Mouse (Mus musculus): ENCODE results near the gene Tenm3. TPM values are rescaled to one million over a fixed set of nuclear protein-coding genes. Genes with fewer than 3 reads are reported as not detected.

Gene Tenm3
- total and polyA plus RNA-seq, 3 experiments, result 0.01 to 0.11 TPM; not detected in 1

- DNase-seq (ENCODE audit: low spot score), result no peak
- Histone ChIP-seq H3K27me3 (ENCODE audit: insufficient read depth, low read length) (no peaks in the 10 kb centered on the region), H3K4me3 (ENCODE audit: low read depth, low read length) (no peak overlapping the region), H3K9me3 (replicated peaks) (peaks cover 39% of the 10 kb centered on the region), H3K36me3 (replicated peaks) (no peaks in the 10 kb centered on the region), H3K4me1 (ENCODE audit: insufficient read depth, low read depth, low read length) (no peaks in the 10 kb centered on the region)
- no peak for TF ChIP-seq TAL1 (conservative IDR thresholded peaks at IDR 0.05; ENCODE audit: low read depth, low read length)
- no peak for TF ChIP-seq POLR2AphosphoS5 (IDR thresholded peaks at IDR 0.05; ENCODE audit: insufficient replicate concordance, low read depth, low read length)
- TF ChIP-seq GATA1 (IDR thresholded peaks at IDR 0.05; ENCODE audit: borderline replicate concordance, low read length), result no peak
- TF ChIP-seq GATA2 (IDR thresholded peaks at IDR 0.05; ENCODE audit: borderline replicate concordance, low read depth, low read length), result no peak
- no peak for TF ChIP-seq CTCF (IDR thresholded peaks at IDR 0.05; ENCODE audit: low read depth, low read length)
- no peak for ATAC-seq (ENCODE audit: extremely low read depth, insufficient number of reproducible peaks, low FRiP score, poor library complexity, severe bottlenecking)
Observed at GRCm38 (mm10) chr8:48508641-48509599, 334.8 kb downstream of the Tenm3 start.

DNA sequence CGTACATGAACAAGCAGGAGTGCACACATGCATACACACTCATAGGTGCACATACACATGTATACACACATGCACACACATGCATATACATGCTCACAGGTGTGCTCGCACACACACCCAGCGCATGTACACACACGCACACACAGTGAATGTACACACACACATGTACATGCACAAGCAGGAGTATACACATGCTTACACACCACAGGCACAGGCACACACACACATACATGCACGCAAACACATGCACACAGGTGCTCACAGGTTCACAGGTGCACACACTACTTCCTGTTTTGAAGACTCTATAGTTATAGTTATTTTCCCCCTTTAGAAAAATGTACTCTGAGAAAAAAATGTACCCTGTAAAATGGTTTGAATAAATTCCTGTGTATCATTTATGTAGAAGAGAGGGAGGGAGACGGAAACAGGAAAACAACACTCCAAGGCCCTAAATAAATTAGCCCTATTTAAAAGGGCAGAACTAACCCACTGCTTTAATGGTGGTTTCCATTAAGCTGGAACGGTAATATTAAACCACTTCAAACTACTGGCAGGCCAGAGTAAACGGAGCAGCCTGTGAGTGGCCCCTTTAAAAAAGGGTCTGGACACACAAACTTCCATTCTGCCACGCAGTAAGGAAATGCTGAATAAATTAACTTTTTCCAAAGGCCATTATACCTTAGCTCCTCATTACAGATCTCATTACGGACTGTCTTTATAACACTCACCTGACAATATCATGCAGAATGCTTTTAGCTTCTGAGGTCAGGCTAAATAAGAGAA, 335.8 kb downstream of the Tenm3 start:
- no peaks in the 10 kb centered on the region for H3K4me1 ChIP-seq (ENCODE audit: insufficient read depth, low read depth, low read length)
- ATAC-seq (ENCODE audit: extremely low read depth, insufficient number of reproducible peaks, low FRiP score, poor library complexity, severe bottlenecking), result no peak
- no peak for TF ChIP-seq TAL1 (conservative IDR thresholded peaks at IDR 0.05; ENCODE audit: low read depth, low read length)
- peaks cover 43% of the 10 kb centered on the region for H3K9me3 ChIP-seq (replicated peaks)
- no peaks in the 10 kb centered on the region for H3K36me3 ChIP-seq (replicated peaks)
- peak overlapping the region; percentile 0; the same call in 1 of the 2 replicates for H3K4me3 ChIP-seq (ENCODE audit: low read depth, low read length)
- no peak for DNase-seq (ENCODE audit: low spot score)
- no peaks in the 10 kb centered on the region for H3K27me3 ChIP-seq (ENCODE audit: insufficient read depth, low read length)

GRCm38 (mm10) chr8:48492491-48492890, 351.3 kb downstream of the Tenm3 start:
- DNase-seq (ENCODE audit: low spot score) (no peak), ATAC-seq (ENCODE audit: extremely low read depth, insufficient number of reproducible peaks, low FRiP score, poor library complexity, severe bottlenecking) (no peak)
- Histone ChIP-seq H3K36me3 (replicated peaks) (no peaks in the 10 kb centered on the region), H3K4me3 (ENCODE audit: low read depth, low read length) (no peak overlapping the region), H3K4me1 (ENCODE audit: insufficient read depth, low read depth, low read length) (no peaks in the 10 kb centered on the region), H3K27me3 (ENCODE audit: insufficient read depth, low read length) (no peaks in the 10 kb centered on the region), H3K9me3 (replicated peaks) (peaks cover 40% of the 10 kb centered on the region)
- TF ChIP-seq TAL1 (conservative IDR thresholded peaks at IDR 0.05; ENCODE audit: low read depth, low read length) (no peak), CTCF (IDR thresholded peaks at IDR 0.05; ENCODE audit: low read depth, low read length) (no peak), GATA2 (IDR thresholded peaks at IDR 0.05; ENCODE audit: borderline replicate concordance, low read depth, low read length) (no peak), POLR2AphosphoS5 (IDR thresholded peaks at IDR 0.05; ENCODE audit: insufficient replicate concordance, low read depth, low read length) (no peak), GATA1 (IDR thresholded peaks at IDR 0.05; ENCODE audit: borderline replicate concordance, low read length) (no peak)

DNA sequence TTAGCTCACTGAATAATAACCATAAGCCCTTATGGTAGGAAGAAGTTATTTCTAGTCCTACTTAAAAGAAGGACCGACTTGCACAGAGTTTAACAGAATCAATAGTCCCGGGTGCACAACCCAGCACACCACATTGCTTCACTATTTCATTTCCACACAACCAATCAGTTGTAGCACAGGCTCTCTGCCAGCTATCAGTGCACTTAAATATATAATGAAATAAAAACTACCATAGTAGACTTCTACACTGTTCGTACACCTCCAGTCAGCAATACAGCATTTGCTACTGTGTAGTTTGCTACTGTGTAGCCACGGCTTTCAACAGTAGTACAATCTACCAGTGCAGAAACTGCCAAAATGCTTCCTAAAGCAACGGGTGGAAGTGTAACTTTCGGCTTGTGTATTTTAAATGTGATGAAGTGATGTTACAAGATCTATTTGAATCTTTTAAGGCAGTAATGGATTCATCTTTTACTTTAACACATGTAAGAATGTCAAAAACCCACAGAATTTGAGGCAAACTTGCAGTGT, 353.1 kb downstream of the Tenm3 start:
- H3K9me3 ChIP-seq (replicated peaks), result peaks cover 39% of the 10 kb centered on the region
- H3K4me3 ChIP-seq (ENCODE audit: low read depth, low read length), result no peak overlapping the region
- no peak for ATAC-seq (ENCODE audit: extremely low read depth, insufficient number of reproducible peaks, low FRiP score, poor library complexity, severe bottlenecking)
- no peak for TF ChIP-seq CTCF (IDR thresholded peaks at IDR 0.05; ENCODE audit: low read depth, low read length)
- TF ChIP-seq POLR2AphosphoS5 (IDR thresholded peaks at IDR 0.05; ENCODE audit: insufficient replicate concordance, low read depth, low read length), result no peak
- no peak for TF ChIP-seq TAL1 (conservative IDR thresholded peaks at IDR 0.05; ENCODE audit: low read depth, low read length)
- no peak for TF ChIP-seq GATA2 (IDR thresholded peaks at IDR 0.05; ENCODE audit: borderline replicate concordance, low read depth, low read length)
- TF ChIP-seq GATA1 (IDR thresholded peaks at IDR 0.05; ENCODE audit: borderline replicate concordance, low read length), result no peak
- no peak for DNase-seq (ENCODE audit: low spot score)
- H3K36me3 ChIP-seq (replicated peaks), result no peaks in the 10 kb centered on the region
- no peaks in the 10 kb centered on the region for H3K27me3 ChIP-seq (ENCODE audit: insufficient read depth, low read length)
- no peaks in the 10 kb centered on the region for H3K4me1 ChIP-seq (ENCODE audit: insufficient read depth, low read depth, low read length)

- ATAC-seq (ENCODE audit: extremely low read depth, insufficient number of reproducible peaks, low FRiP score, poor library complexity, severe bottlenecking), result no peak
- TF ChIP-seq TAL1 (conservative IDR thresholded peaks at IDR 0.05; ENCODE audit: low read depth, low read length), result no peak
- no peak for TF ChIP-seq POLR2AphosphoS5 (IDR thresholded peaks at IDR 0.05; ENCODE audit: insufficient replicate concordance, low read depth, low read length)
- TF ChIP-seq CTCF (IDR thresholded peaks at IDR 0.05; ENCODE audit: low read depth, low read length), result no peak
- TF ChIP-seq GATA2 (IDR thresholded peaks at IDR 0.05; ENCODE audit: borderline replicate concordance, low read depth, low read length), result no peak
- no peak for TF ChIP-seq GATA1 (IDR thresholded peaks at IDR 0.05; ENCODE audit: borderline replicate concordance, low read length)
- no peaks in the 10 kb centered on the region for H3K36me3 ChIP-seq (replicated peaks)
- no peak for DNase-seq (ENCODE audit: low spot score)
- no peaks in the 10 kb centered on the region for H3K27me3 ChIP-seq (ENCODE audit: insufficient read depth, low read length)
- peaks cover 37% of the 10 kb centered on the region for H3K9me3 ChIP-seq (replicated peaks)
- H3K4me1 ChIP-seq (ENCODE audit: insufficient read depth, low read depth, low read length), result no peaks in the 10 kb centered on the region
- no peak overlapping the region for H3K4me3 ChIP-seq (ENCODE audit: low read depth, low read length)
Observed at GRCm38 (mm10) chr8:48489936-48490634, 353.7 kb downstream of the Tenm3 start.

Data from G1E (cell line).